Mouse (Mus musculus): ENCODE results near the gene Ccr8. TPM values are rescaled to one million over a fixed set of nuclear protein-coding genes. Genes with fewer than 3 reads are reported as not detected.

Gene Ccr8
- polyA plus RNA-seq (2015; fragmentation: Nextera tagmentation; extraction: Ambion mirVana), result not detected in 2 replicates

- Histone ChIP-seq H3K27me3 (ENCODE audit: control insufficient read depth, insufficient read depth, low read depth, low read length) (no peaks in the 10 kb centered on the region), H3K9ac (ENCODE audit: low read depth, low read length) (no peak within 1 kb of the TSS), H3K4me2 (ENCODE audit: low read length) (no peak within 1 kb of the TSS), H3K27ac (ENCODE audit: low read length) (no peak within 1 kb of the TSS), H3K4me3 (ENCODE audit: low read depth, low read length) (no peak within 1 kb of the TSS), H3K36me3 (ENCODE audit: control insufficient read depth, insufficient read depth, low read length) (no peaks in the 10 kb centered on the region), H3K9me3 (replicated peaks; ENCODE audit: control insufficient read depth, low read length, poor library complexity, severe bottlenecking) (no peaks in the 10 kb centered on the region), H3K4me1 (ENCODE audit: control insufficient read depth, insufficient read depth, low read length) (no peaks in the 10 kb centered on the region)
- ATAC-seq, result no peak
- 85% methylated on average over 5 of the region's 5 CpGs for WGBS
Measured at GRCm38 (mm10) chr9:120091696-120092238, at the start of gene Ccr8. TSS of gene Ccr8 (plus strand) at chr9:120092114.

- Histone ChIP-seq H3K4me1 (ENCODE audit: control insufficient read depth, insufficient read depth, low read length) (no peaks in the 10 kb centered on the region), H3K9ac (ENCODE audit: low read depth, low read length) (no peak overlapping the region), H3K27ac (ENCODE audit: low read length) (no peak overlapping the region), H3K36me3 (ENCODE audit: control insufficient read depth, insufficient read depth, low read length) (no peaks in the 10 kb centered on the region), H3K27me3 (ENCODE audit: control insufficient read depth, insufficient read depth, low read depth, low read length) (no peaks in the 10 kb centered on the region), H3K4me2 (ENCODE audit: low read length) (no peak overlapping the region), H3K4me3 (ENCODE audit: low read depth, low read length) (no peak overlapping the region), H3K9me3 (replicated peaks; ENCODE audit: control insufficient read depth, low read length, poor library complexity, severe bottlenecking) (no peaks in the 10 kb centered on the region)
- no peak for ATAC-seq
- WGBS, result 78% methylated on average over 7 of the region's 7 CpGs
Measured at GRCm38 (mm10) chr9:120043115-120043514, 48.8 kb upstream of the Ccr8 start.

GRCm38 (mm10) chr9:120048495-120048894 lies 43.4 kb upstream of the Ccr8 start:
- H3K4me2 ChIP-seq (ENCODE audit: low read length), result no peak overlapping the region
- H3K9me3 ChIP-seq (replicated peaks; ENCODE audit: control insufficient read depth, low read length, poor library complexity, severe bottlenecking), result no peaks in the 10 kb centered on the region
- H3K27me3 ChIP-seq (ENCODE audit: control insufficient read depth, insufficient read depth, low read depth, low read length), result no peaks in the 10 kb centered on the region
- no peak for ATAC-seq
- H3K9ac ChIP-seq (ENCODE audit: low read depth, low read length), result no peak overlapping the region
- no peak overlapping the region for H3K27ac ChIP-seq (ENCODE audit: low read length)
- H3K36me3 ChIP-seq (ENCODE audit: control insufficient read depth, insufficient read depth, low read length), result no peaks in the 10 kb centered on the region
- H3K4me3 ChIP-seq (ENCODE audit: low read depth, low read length), result no peak overlapping the region
- H3K4me1 ChIP-seq (ENCODE audit: control insufficient read depth, insufficient read depth, low read length), result no peaks in the 10 kb centered on the region
- WGBS, result 70% methylated on average over 6 of the region's 6 CpGs

- no peaks in the 10 kb centered on the region for H3K9me3 ChIP-seq (replicated peaks; ENCODE audit: control insufficient read depth, low read length, poor library complexity, severe bottlenecking)
- H3K4me2 ChIP-seq (ENCODE audit: low read length), result no peak overlapping the region
- no peak for ATAC-seq
- no peaks in the 10 kb centered on the region for H3K4me1 ChIP-seq (ENCODE audit: control insufficient read depth, insufficient read depth, low read length)
- no peaks in the 10 kb centered on the region for H3K27me3 ChIP-seq (ENCODE audit: control insufficient read depth, insufficient read depth, low read depth, low read length)
- H3K36me3 ChIP-seq (ENCODE audit: control insufficient read depth, insufficient read depth, low read length), result no peaks in the 10 kb centered on the region
- no peak overlapping the region for H3K27ac ChIP-seq (ENCODE audit: low read length)
- no peak overlapping the region for H3K4me3 ChIP-seq (ENCODE audit: low read depth, low read length)
- 77% methylated on average over 3 of the region's 3 CpGs for WGBS
- no peak overlapping the region for H3K9ac ChIP-seq (ENCODE audit: low read depth, low read length)
Measured at GRCm38 (mm10) chr9:120049407-120049806, 42.5 kb upstream of the Ccr8 start.

- no peak for ATAC-seq
- Histone ChIP-seq H3K4me3 (ENCODE audit: low read depth, low read length) (no peak overlapping the region), H3K36me3 (ENCODE audit: control insufficient read depth, insufficient read depth, low read length) (no peaks in the 10 kb centered on the region), H3K9ac (ENCODE audit: low read depth, low read length) (no peak overlapping the region), H3K4me2 (ENCODE audit: low read length) (no peak overlapping the region), H3K27ac (ENCODE audit: low read length) (no peak overlapping the region), H3K4me1 (ENCODE audit: control insufficient read depth, insufficient read depth, low read length) (no peaks in the 10 kb centered on the region), H3K9me3 (replicated peaks; ENCODE audit: control insufficient read depth, low read length, poor library complexity, severe bottlenecking) (no peaks in the 10 kb centered on the region), H3K27me3 (ENCODE audit: control insufficient read depth, insufficient read depth, low read depth, low read length) (no peaks in the 10 kb centered on the region)
- WGBS, result 41% methylated on average over 8 of the region's 8 CpGs
Measured at GRCm38 (mm10) chr9:120054545-120055277, 37.2 kb upstream of the Ccr8 start.

GRCm38 (mm10) chr9:120056201-120056600 lies 35.7 kb upstream of the Ccr8 start:
- H3K36me3 ChIP-seq (ENCODE audit: control insufficient read depth, insufficient read depth, low read length), result no peaks in the 10 kb centered on the region
- no peak overlapping the region for H3K9ac ChIP-seq (ENCODE audit: low read depth, low read length)
- no peaks in the 10 kb centered on the region for H3K4me1 ChIP-seq (ENCODE audit: control insufficient read depth, insufficient read depth, low read length)
- H3K4me2 ChIP-seq (ENCODE audit: low read length), result no peak overlapping the region
- no peaks in the 10 kb centered on the region for H3K9me3 ChIP-seq (replicated peaks; ENCODE audit: control insufficient read depth, low read length, poor library complexity, severe bottlenecking)
- H3K27ac ChIP-seq (ENCODE audit: low read length), result no peak overlapping the region
- H3K27me3 ChIP-seq (ENCODE audit: control insufficient read depth, insufficient read depth, low read depth, low read length), result no peaks in the 10 kb centered on the region
- 82% methylated on average over 9 of the region's 9 CpGs for WGBS
- H3K4me3 ChIP-seq (ENCODE audit: low read depth, low read length), result no peak overlapping the region
- ATAC-seq, result no peak

- Histone ChIP-seq H3K4me1 (ENCODE audit: control insufficient read depth, insufficient read depth, low read length) (no peaks in the 10 kb centered on the region), H3K4me2 (ENCODE audit: low read length) (no peak overlapping the region), H3K36me3 (ENCODE audit: control insufficient read depth, insufficient read depth, low read length) (no peaks in the 10 kb centered on the region), H3K9me3 (replicated peaks; ENCODE audit: control insufficient read depth, low read length, poor library complexity, severe bottlenecking) (no peaks in the 10 kb centered on the region), H3K9ac (ENCODE audit: low read depth, low read length) (no peak overlapping the region), H3K27ac (ENCODE audit: low read length) (no peak overlapping the region), H3K27me3 (ENCODE audit: control insufficient read depth, insufficient read depth, low read depth, low read length) (no peaks in the 10 kb centered on the region), H3K4me3 (ENCODE audit: low read depth, low read length) (no peak overlapping the region)
- WGBS, result 78% methylated on average over 3 of the region's 3 CpGs
- no peak for ATAC-seq
Measured at GRCm38 (mm10) chr9:120058730-120059129, 33.2 kb upstream of the Ccr8 start.

- H3K9ac ChIP-seq (ENCODE audit: low read depth, low read length), result no peak overlapping the region
- H3K4me3 ChIP-seq (ENCODE audit: low read depth, low read length), result no peak overlapping the region
- no peak overlapping the region for H3K4me2 ChIP-seq (ENCODE audit: low read length)
- no peak overlapping the region for H3K27ac ChIP-seq (ENCODE audit: low read length)
- ATAC-seq, result no peak
- no peaks in the 10 kb centered on the region for H3K36me3 ChIP-seq (ENCODE audit: control insufficient read depth, insufficient read depth, low read length)
- no peaks in the 10 kb centered on the region for H3K27me3 ChIP-seq (ENCODE audit: control insufficient read depth, insufficient read depth, low read depth, low read length)
- H3K9me3 ChIP-seq (replicated peaks; ENCODE audit: control insufficient read depth, low read length, poor library complexity, severe bottlenecking), result no peaks in the 10 kb centered on the region
- 76% methylated on average over 4 of the region's 4 CpGs for WGBS
- H3K4me1 ChIP-seq (ENCODE audit: control insufficient read depth, insufficient read depth, low read length), result no peaks in the 10 kb centered on the region
Measured at GRCm38 (mm10) chr9:120064317-120064716, 27.6 kb upstream of the Ccr8 start.

GRCm38 (mm10) chr9:120067609-120068008 lies 24.3 kb upstream of the Ccr8 start:
- H3K4me3 ChIP-seq (ENCODE audit: low read depth, low read length), result no peak overlapping the region
- no peak overlapping the region for H3K9ac ChIP-seq (ENCODE audit: low read depth, low read length)
- H3K9me3 ChIP-seq (replicated peaks; ENCODE audit: control insufficient read depth, low read length, poor library complexity, severe bottlenecking), result no peaks in the 10 kb centered on the region
- WGBS, result 82% methylated on average over 2 of the region's 2 CpGs
- H3K36me3 ChIP-seq (ENCODE audit: control insufficient read depth, insufficient read depth, low read length), result no peaks in the 10 kb centered on the region
- no peaks in the 10 kb centered on the region for H3K27me3 ChIP-seq (ENCODE audit: control insufficient read depth, insufficient read depth, low read depth, low read length)
- H3K4me1 ChIP-seq (ENCODE audit: control insufficient read depth, insufficient read depth, low read length), result no peaks in the 10 kb centered on the region
- no peak overlapping the region for H3K27ac ChIP-seq (ENCODE audit: low read length)
- ATAC-seq, result no peak
- H3K4me2 ChIP-seq (ENCODE audit: low read length), result no peak overlapping the region

All from midbrain, embryonic 16.5 days (tissue).